Mouse (Mus musculus) midbrain, embryonic 15.5 days (tissue): ENCODE data around the gene Nodal. TPM values are rescaled to one million over a fixed set of nuclear protein-coding genes. Genes with fewer than 3 reads are reported as not detected.

Source experiments
- ATAC-seq: fragments of 200-750 bp; cut with Nextera tagmentation; replicated peaks from 2 replicates; pipeline ENCODE4 v1.8.0; 2017; ENCODE audit warnings: moderate TSS enrichment
- H3K27ac ChIP-seq: fragments of 300-500 bp; sonication (generic); 2 replicates; pipeline ENCODE4 v1.5.1; 2015; ENCODE audit warnings: mild to moderate bottlenecking, inconsistent platforms
- H3K27me3 ChIP-seq: fragments of 300-500 bp; sonication (generic); replicated peaks from 2 replicates; pipeline ENCODE4 v1.6.1; 2015; ENCODE audit warnings: inconsistent platforms
- H3K36me3 ChIP-seq: fragments of 300-500 bp; sonication (generic); replicated peaks from 2 replicates; pipeline ENCODE4 v1.6.1; 2015; ENCODE audit warnings: inconsistent platforms
- H3K4me1 ChIP-seq: fragments of 300-500 bp; sonication (generic); 2 replicates; pipeline ENCODE4 v1.6.1; 2015; ENCODE audit warnings: inconsistent platforms
- H3K4me2 ChIP-seq: fragments of 300-500 bp; sonication (generic); 2 replicates; pipeline ENCODE4 v1.6.1; 2015; ENCODE audit warnings: inconsistent platforms, mild to moderate bottlenecking, moderate library complexity
- H3K4me3 ChIP-seq: fragments of 300-500 bp; sonication (generic); 2 replicates; pipeline ENCODE4 v1.5.1; 2015; ENCODE audit warnings: mild to moderate bottlenecking, inconsistent platforms
- H3K9ac ChIP-seq: fragments of 300-500 bp; sonication (generic); 2 replicates; pipeline ENCODE4 v1.6.1; 2015; ENCODE audit warnings: mild to moderate bottlenecking, inconsistent platforms
- H3K9me3 ChIP-seq: fragments of 300-500 bp; sonication (generic); 2 replicates; pipeline ENCODE4 v1.6.1; 2016; ENCODE audit warnings: inconsistent platforms
- WGBS: fragments of 180-500 bp; shearing (Covaris S2); methylation state at CpG from one replicate; pipeline ENCODE4 v1.1.7; 2015; ENCODE audit warnings: mixed read lengths; 5-methylcytosine and 5-hydroxymethylcytosine counted together
- polyA plus RNA-seq: library from polyadenylated mRNA; unstranded; fragments of >200 nt; fragmentation: Nextera tagmentation; extraction: Ambion mirVana; gene quantifications from 2 replicates; pipeline ENCODE4 v1.2.1, GENCODE M21; 2015

Gene Nodal
- polyA plus RNA-seq, 1 experiment from 2014 or later, result 0.10 TPM

GRCm38 (mm10) chr10:61400407-61400806, 17.4 kb upstream of the Nodal start:
- Histone ChIP-seq H3K9me3 (no peaks in the 10 kb centered on the region), H3K36me3 (no peaks in the 10 kb centered on the region), H3K4me2 (no peak overlapping the region), H3K27me3 (0 out of 2 replicates have a peak, but pooled peaks cover under 1% of the 10 kb centered on the region), H3K9ac (no peak overlapping the region), H3K4me3 (no peak overlapping the region), H3K4me1 (no peaks in the 10 kb centered on the region), H3K27ac (no peak overlapping the region)
- 87% methylated on average over 5 of the region's 5 CpGs for WGBS
- ATAC-seq, result no peak

DNA sequence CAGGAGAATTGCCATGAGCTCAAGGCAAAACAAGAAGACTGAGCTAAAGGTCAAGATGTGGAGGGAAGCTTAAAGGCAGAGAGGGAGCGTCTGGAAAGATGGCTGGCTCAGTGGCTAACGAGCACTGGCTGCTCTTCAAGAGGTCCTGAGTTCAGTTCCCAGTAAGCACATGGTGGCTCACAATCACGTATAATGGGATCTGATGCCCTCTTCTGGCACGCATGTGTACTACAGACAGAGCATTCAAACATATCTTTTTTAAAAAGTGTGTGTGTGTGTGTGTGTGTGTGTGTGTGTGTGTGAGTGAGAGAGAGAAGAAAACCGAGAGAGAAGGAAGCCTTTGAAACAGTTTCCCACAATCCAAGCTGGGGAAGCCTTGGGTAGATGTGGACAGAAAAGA, 15.3 kb upstream of the Nodal start:
- H3K4me2 ChIP-seq, result no peak overlapping the region
- H3K4me3 ChIP-seq, result no peak overlapping the region
- peaks cover 4% of the 10 kb centered on the region; the same call in 1 of the 2 replicates for H3K4me1 ChIP-seq
- no peak for ATAC-seq
- H3K27me3 ChIP-seq, result 0 out of 2 replicates have a peak, but pooled peaks cover 3% of the 10 kb centered on the region
- no peaks in the 10 kb centered on the region for H3K36me3 ChIP-seq
- 73% methylated on average over 5 of the region's 5 CpGs for WGBS
- no peak overlapping the region for H3K9ac ChIP-seq
- H3K27ac ChIP-seq, result no peak overlapping the region
- H3K9me3 ChIP-seq, result no peaks in the 10 kb centered on the region

DNA sequence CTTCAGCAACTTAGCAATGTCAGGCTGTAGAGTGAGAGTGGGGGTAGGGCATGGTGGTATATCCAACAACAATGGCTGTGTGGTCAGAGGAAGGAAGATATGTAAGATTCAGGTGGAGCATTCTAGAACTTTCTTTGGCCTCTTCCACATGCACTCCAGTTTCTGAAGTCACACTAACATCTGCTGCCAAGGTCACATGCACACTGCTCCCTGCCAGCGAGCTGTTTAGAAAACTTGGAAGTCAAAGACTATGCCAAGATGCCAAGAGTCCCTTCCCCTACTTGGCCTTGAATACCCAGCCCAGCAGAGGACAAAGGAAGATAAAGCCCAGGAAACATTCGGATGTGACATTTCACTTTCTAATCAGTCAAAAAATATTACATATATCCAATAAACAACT, 14.9 kb upstream of the Nodal start:
- H3K4me3 ChIP-seq, result no peak overlapping the region
- ATAC-seq, result no peak
- no peak overlapping the region for H3K9ac ChIP-seq
- H3K9me3 ChIP-seq, result no peaks in the 10 kb centered on the region
- H3K27ac ChIP-seq, result no peak overlapping the region
- no peak overlapping the region for H3K4me2 ChIP-seq
- H3K36me3 ChIP-seq, result no peaks in the 10 kb centered on the region
- 0 out of 2 replicates have a peak, but pooled peaks cover 3% of the 10 kb centered on the region for H3K27me3 ChIP-seq
- peaks cover 4% of the 10 kb centered on the region; the same call in 1 of the 2 replicates for H3K4me1 ChIP-seq
- 92% methylated on average over 2 of the region's 2 CpGs for WGBS

GRCm38 (mm10) chr10:61405958-61406357, 11.8 kb upstream of the Nodal start:
- H3K4me2 ChIP-seq, result peak overlapping the region; percentile 15; the same call in 1 of the 2 replicates
- H3K4me1 ChIP-seq, result peaks cover 4% of the 10 kb centered on the region; the same call in 1 of the 2 replicates
- no peak overlapping the region for H3K9ac ChIP-seq
- 6% methylated on average over 10 of the region's 10 CpGs for WGBS
- no peak overlapping the region for H3K4me3 ChIP-seq
- ATAC-seq, result no peak
- no peaks in the 10 kb centered on the region for H3K9me3 ChIP-seq
- 0 out of 2 replicates have a peak, but pooled peaks cover 3% of the 10 kb centered on the region for H3K27me3 ChIP-seq
- no peaks in the 10 kb centered on the region for H3K36me3 ChIP-seq
- H3K27ac ChIP-seq, result no peak overlapping the region

DNA sequence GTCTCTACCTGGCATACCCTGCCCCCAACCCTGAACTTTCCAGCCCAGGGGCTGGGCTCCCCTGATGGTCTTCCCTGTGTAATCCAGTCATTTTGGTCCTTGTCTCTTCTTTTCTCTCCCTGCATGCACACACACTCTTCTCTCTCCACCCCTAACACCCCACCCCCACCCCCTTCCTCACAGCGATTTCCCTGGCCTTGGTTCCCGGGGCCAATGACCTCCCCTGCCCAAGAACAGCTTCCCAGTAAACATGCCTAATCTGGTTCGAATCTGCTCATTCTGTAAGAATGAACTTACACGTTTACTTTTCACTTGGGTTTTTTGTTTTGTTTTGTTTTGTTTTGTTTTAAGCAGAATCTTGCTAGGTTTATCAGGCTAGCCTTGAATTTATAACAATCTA, 8.0 kb upstream of the Nodal start:
- Histone ChIP-seq H3K4me3 (no peak overlapping the region), H3K9me3 (no peaks in the 10 kb centered on the region), H3K27ac (no peak overlapping the region), H3K4me1 (peaks cover 4% of the 10 kb centered on the region; the same call in 1 of the 2 replicates), H3K36me3 (no peaks in the 10 kb centered on the region), H3K4me2 (no peak overlapping the region), H3K27me3 (0 out of 2 replicates have a peak, but pooled peaks cover 3% of the 10 kb centered on the region), H3K9ac (no peak overlapping the region)
- 3% methylated on average over 4 of the region's 4 CpGs for WGBS
- no peak for ATAC-seq

DNA sequence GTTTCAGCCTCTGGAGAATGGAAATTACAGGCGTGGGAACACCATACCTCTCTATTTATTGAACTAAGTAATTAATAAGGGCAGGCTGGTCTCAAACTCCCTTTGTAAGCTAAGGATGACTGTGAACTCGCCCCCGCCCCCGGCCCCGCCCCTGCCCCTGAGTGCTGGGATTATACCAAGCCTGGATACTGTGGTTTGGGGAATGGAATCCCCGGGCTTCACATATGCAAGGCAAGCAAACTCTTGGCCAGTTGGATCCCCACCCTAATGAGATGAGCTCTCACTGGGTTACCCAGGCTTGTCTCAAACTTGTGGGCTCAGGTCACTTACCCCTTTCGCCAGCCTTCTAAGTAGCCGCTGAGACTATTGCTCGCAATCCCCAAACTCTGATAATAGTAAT, 7.6 kb upstream of the Nodal start:
- Histone ChIP-seq H3K4me2 (no peak overlapping the region), H3K9ac (no peak overlapping the region), H3K27me3 (0 out of 2 replicates have a peak, but pooled peaks cover 3% of the 10 kb centered on the region), H3K4me3 (no peak overlapping the region), H3K27ac (no peak overlapping the region), H3K36me3 (no peaks in the 10 kb centered on the region), H3K9me3 (no peaks in the 10 kb centered on the region), H3K4me1 (peaks cover 4% of the 10 kb centered on the region; the same call in 1 of the 2 replicates)
- ATAC-seq, result no peak
- 25% methylated on average over 9 of the region's 9 CpGs for WGBS

GRCm38 (mm10) chr10:61412910-61413625, 4.7 kb upstream of the Nodal start:
- Histone ChIP-seq H3K4me1 (peaks cover 4% of the 10 kb centered on the region), H3K36me3 (no peaks in the 10 kb centered on the region), H3K9ac (no peak overlapping the region), H3K9me3 (no peaks in the 10 kb centered on the region), H3K4me3 (no peak overlapping the region), H3K27me3 (peaks cover 17% of the 10 kb centered on the region), H3K4me2 (no peak overlapping the region), H3K27ac (no peak overlapping the region)
- no peak for ATAC-seq
- 61% methylated on average over 21 of the region's 21 CpGs for WGBS

GRCm38 (mm10) chr10:61415240-61415639, 2.5 kb upstream of the Nodal start:
- Histone ChIP-seq H3K4me3 (no peak overlapping the region), H3K9me3 (no peaks in the 10 kb centered on the region), H3K27ac (no peak overlapping the region), H3K36me3 (no peaks in the 10 kb centered on the region), H3K4me2 (no peak overlapping the region), H3K9ac (no peak overlapping the region), H3K4me1 (peaks cover 11% of the 10 kb centered on the region), H3K27me3 (peaks cover 39% of the 10 kb centered on the region)
- no peak for ATAC-seq
- WGBS, result 79% methylated on average over 3 of the region's 3 CpGs

- Histone ChIP-seq H3K27ac (no peak overlapping the region), H3K4me3 (no peak overlapping the region), H3K4me1 (peaks cover 11% of the 10 kb centered on the region), H3K36me3 (no peaks in the 10 kb centered on the region), H3K9me3 (no peaks in the 10 kb centered on the region), H3K27me3 (peaks cover 44% of the 10 kb centered on the region), H3K4me2 (no peak overlapping the region), H3K9ac (no peak overlapping the region)
- 27% methylated on average over 8 of the region's 8 CpGs for WGBS
- ATAC-seq, result no peak
Observed at GRCm38 (mm10) chr10:61415890-61416289, 1.9 kb upstream of the Nodal start.

- Histone ChIP-seq H3K4me3 (no peak overlapping the region), H3K4me1 (peaks cover 11% of the 10 kb centered on the region), H3K27me3 (peaks cover 44% of the 10 kb centered on the region), H3K9ac (no peak overlapping the region), H3K27ac (no peak overlapping the region), H3K36me3 (no peaks in the 10 kb centered on the region), H3K9me3 (no peaks in the 10 kb centered on the region), H3K4me2 (no peak overlapping the region)
- no peak for ATAC-seq
- 35% methylated on average over 7 of the region's 7 CpGs for WGBS
Observed at GRCm38 (mm10) chr10:61416561-61416960, 1.2 kb upstream of the Nodal start.

DNA sequence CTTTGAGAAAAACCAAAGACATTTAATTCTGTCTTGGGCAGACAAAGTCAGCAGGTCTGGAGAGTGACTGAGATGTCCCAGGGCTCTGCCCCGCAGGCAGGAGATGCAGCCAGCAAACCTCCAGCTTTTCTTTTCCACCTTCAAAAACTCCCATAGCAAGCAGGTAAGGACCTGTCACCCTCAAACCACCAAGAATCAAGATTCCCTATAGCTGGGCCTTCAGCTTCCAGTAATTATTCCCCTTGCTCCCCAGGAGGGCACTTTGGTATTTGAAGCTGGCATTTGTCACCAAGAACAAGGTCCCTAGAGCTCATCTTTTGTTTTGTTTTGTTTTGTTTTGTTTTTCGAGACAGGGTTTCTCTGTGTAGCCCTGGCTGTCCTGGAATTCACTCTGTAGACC, 726 bp upstream of the Nodal start:
- H3K36me3 ChIP-seq, result no peaks in the 10 kb centered on the region
- H3K27me3 ChIP-seq, result peaks cover 44% of the 10 kb centered on the region

GRCm38 (mm10) chr10:61418131-61418900, 544 bp downstream of the Nodal start:
- H3K4me1 ChIP-seq, result peaks cover 11% of the 10 kb centered on the region
- no peak overlapping the region for H3K27ac ChIP-seq
- no peaks in the 10 kb centered on the region for H3K9me3 ChIP-seq
- H3K27me3 ChIP-seq, result peaks cover 48% of the 10 kb centered on the region
- H3K4me3 ChIP-seq, result peak overlapping the region; percentile 47
- peak overlapping the region; percentile 93 for H3K4me2 ChIP-seq
- peak overlapping the region; percentile 50 for H3K9ac ChIP-seq
- H3K36me3 ChIP-seq, result no peaks in the 10 kb centered on the region
- ATAC-seq, result peak; percentile 68
- WGBS, result 4% methylated on average over 49 of the region's 50 CpGs

More for the DNA sequence above, 726 bp upstream of the Nodal start:
- ATAC-seq, result no peak
- Histone ChIP-seq H3K4me1 (peaks cover 11% of the 10 kb centered on the region), H3K4me2 (no peak overlapping the region), H3K4me3 (no peak overlapping the region), H3K9ac (no peak overlapping the region), H3K27ac (no peak overlapping the region), H3K9me3 (no peaks in the 10 kb centered on the region)
- 57% methylated on average over 2 of the region's 2 CpGs for WGBS
